Mouse (Mus musculus) E14TG2a.4 (cell line): ENCODE data around the gene Napsa.

ENCODE experiments used
- H3K27me3 ChIP-seq: 2 replicates; pipeline ENCODE4 v1.6.1; 2014; ENCODE audit warnings: low read length, control low read depth; ENCODE audit not compliant: insufficient read depth
- H3K36me3 ChIP-seq: 2 replicates; pipeline ENCODE4 v1.6.1; 2014; ENCODE audit warnings: low read length, control low read depth; ENCODE audit not compliant: insufficient read depth
- H3K4me1 ChIP-seq: replicated peaks from 2 replicates; pipeline ENCODE4 v1.6.1; 2014; ENCODE audit warnings: low read depth, low read length, control low read depth
- H3K4me3 ChIP-seq: replicated peaks from 2 replicates; pipeline ENCODE4 v1.5.1; 2014; ENCODE audit warnings: mild to moderate bottlenecking, low read length
- H3K9me3 ChIP-seq: 2 replicates; pipeline ENCODE4 v1.6.1; 2014; ENCODE audit warnings: low read length, control low read depth
- CTCF ChIP-seq: conservative IDR thresholded peaks from 2 replicates; pipeline ENCODE4 v1.5.1; 2014; ENCODE audit warnings: low read length
- NANOG ChIP-seq: IDR thresholded peaks from 2 replicates; pipeline ENCODE4 v1.6.1; 2014; ENCODE audit warnings: borderline replicate concordance, low read length, mixed read lengths
- POU5F1 ChIP-seq: IDR thresholded peaks from 2 replicates; pipeline ENCODE4 v1.6.1; 2014; ENCODE audit warnings: low read length, borderline replicate concordance

The Napsa gene

DNA sequence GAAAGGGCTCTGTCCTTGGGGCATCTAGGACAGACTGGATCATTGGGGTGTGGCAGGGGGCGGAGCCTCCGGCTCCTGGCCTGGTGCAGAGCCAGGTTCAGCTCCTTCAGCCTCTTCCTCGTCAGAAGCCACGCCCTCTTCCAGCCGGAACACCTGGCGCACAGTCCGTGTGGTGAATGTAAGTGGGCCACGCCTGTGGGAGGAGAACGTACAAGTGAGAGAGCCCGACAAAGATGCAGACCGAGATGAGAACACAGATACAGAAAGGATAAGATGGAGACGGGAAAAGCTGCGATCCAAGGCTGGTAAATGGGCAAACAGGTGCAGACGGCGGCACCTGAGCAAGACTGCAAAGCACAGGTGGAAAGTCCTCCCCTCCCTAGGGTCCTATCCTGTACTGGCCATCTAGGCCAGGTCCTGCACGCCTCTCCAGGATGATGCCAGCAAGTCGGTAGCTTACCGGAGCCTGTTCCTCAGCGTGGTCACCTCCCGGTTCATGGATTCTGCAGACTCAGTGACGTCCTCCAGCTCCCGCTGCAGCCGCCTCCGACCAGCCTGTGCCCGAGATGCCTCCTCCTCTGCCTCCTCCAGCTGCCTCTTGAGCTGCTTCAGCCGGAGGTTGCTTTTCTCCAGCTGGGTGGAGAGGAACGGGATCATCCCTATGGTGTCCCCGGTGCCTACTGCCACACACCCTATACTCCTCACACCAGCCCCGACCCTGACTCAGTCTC, 34.2 kb downstream of the Napsa start:
- peaks cover 89% of the 10 kb centered on the region for H3K4me1 ChIP-seq
- H3K9me3 ChIP-seq: no peaks in the 10 kb centered on the region
- peaks cover 30% of the 10 kb centered on the region for H3K36me3 ChIP-seq
- no peaks in the 10 kb centered on the region for H3K27me3 ChIP-seq
- TF ChIP-seq NANOG (no peak), CTCF (no peak), POU5F1 (no peak)
- H3K4me3 ChIP-seq: peak overlapping the region; percentile 81

DNA sequence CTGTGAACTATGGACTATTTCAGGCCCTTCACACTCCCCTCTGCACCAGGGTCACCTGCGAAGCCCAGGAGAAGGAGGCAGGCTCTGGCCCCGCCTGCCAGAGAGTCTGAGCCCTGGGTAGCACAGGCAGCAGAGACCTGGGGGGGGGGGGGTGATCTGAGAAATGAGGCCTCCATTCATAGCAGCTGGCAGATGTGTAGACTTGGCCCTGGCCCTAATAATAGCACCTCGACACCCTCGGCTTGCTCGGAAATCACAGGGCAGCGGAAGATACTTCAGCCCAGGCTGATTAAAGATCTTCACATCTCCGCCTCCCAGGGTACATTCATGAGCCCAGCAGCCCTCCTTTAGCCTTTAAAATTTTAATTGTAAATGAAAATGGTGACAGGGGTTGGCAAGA, 40.0 kb downstream of the Napsa start:
- Histone ChIP-seq H3K27me3 (peaks cover 4% of the 10 kb centered on the region), H3K9me3 (0 out of 2 replicates have a peak, but pooled peaks cover 3% of the 10 kb centered on the region), H3K4me1 (peaks cover 86% of the 10 kb centered on the region), H3K36me3 (peaks cover 33% of the 10 kb centered on the region), H3K4me3 (no peak overlapping the region)
- no peak for TF ChIP-seq POU5F1
- no peak for TF ChIP-seq CTCF
- TF ChIP-seq NANOG: no peak

DNA sequence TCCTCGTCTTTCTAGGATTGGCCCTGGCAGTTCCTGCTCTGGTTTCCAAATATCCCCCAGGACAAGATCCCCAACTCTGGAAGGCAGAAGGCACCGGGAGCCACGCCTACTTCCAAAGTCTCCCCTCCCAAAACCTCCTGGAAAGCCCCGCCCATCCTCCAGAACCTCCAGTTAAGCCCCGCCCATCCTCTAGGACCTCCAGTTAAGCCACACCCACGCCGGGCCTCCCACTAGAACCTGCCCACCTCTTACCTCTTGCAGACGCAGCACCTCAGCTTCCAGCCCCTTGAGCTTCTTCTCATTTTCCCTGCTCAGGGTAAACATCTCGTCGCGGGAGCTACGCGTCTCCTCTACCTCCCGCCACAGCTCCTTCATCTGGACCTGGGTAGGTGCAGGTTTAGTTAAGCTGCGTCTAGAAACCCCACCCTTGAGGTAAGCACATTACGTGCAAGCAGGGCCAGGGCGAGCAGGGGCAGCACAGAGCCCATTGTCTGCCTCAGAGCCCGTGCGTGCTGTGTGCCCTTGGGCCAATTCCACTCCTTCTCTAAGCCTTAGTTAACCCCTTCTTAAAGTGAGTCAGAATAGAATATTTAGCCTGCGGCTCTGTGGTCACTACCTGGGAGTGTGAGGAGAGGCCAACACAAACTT, 42.0 kb downstream of the Napsa start:
- no peak for TF ChIP-seq CTCF
- no peak for TF ChIP-seq POU5F1
- no peak for TF ChIP-seq NANOG
- Histone ChIP-seq H3K36me3 (peaks cover 14% of the 10 kb centered on the region), H3K4me1 (peaks cover 66% of the 10 kb centered on the region), H3K9me3 (0 out of 2 replicates have a peak, but pooled peaks cover 3% of the 10 kb centered on the region), H3K27me3 (peaks cover 4% of the 10 kb centered on the region), H3K4me3 (peak overlapping the region; percentile 70)

DNA sequence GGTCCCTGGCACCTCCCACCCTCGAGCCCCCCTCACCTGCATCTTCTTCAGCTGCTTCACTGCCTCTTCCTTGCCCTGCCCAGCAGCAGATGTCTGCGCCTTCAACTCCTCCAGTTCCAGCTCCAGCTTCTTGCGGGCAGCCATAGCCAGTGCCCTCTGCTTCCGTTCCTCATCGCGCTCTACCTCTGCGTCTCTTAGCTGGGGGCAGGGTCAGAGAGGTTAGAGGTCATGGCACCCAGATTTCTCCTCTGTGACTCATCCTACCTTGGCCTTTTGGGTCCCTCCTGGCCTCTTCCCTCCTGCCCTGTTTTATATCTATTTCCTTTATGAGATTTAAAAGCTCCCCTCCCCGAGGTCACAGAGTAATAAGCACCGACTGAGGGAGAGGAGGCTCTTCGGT, 43.1 kb downstream of the Napsa start:
- H3K4me1 ChIP-seq: peaks cover 55% of the 10 kb centered on the region
- H3K27me3 ChIP-seq: peaks cover 4% of the 10 kb centered on the region
- H3K9me3 ChIP-seq: 0 out of 2 replicates have a peak, but pooled peaks cover 3% of the 10 kb centered on the region
- no peak for TF ChIP-seq CTCF
- no peak for TF ChIP-seq NANOG
- no peak for TF ChIP-seq POU5F1
- H3K4me3 ChIP-seq: peak overlapping the region; percentile 71
- H3K36me3 ChIP-seq: peaks cover 11% of the 10 kb centered on the region

DNA sequence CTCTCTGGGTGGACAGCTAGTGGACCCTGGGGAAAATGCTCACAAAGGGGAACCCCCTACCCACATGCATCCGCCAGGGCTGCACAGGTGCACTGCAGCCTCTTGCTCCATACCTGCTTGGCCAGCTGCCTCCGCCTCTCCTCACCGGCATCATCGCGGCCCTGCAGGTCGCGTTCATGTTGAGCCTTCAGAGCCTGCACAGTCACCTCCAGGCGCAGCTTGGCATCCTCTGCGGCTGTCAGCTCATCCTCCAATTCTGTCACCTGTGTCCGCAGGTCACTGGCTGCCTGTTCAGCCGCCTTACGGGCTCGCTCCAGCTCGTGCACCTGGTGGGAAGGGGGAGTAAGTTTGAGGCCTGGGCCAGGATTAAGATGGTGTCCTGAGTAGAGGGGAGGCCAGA, 43.8 kb downstream of the Napsa start:
- peaks cover 4% of the 10 kb centered on the region for H3K27me3 ChIP-seq
- peak overlapping the region; percentile 71 for H3K4me3 ChIP-seq
- no peak for TF ChIP-seq NANOG
- no peak for TF ChIP-seq CTCF
- no peak for TF ChIP-seq POU5F1
- peaks cover 6% of the 10 kb centered on the region for H3K36me3 ChIP-seq
- H3K9me3 ChIP-seq: 0 out of 2 replicates have a peak, but pooled peaks cover 3% of the 10 kb centered on the region
- H3K4me1 ChIP-seq: peaks cover 49% of the 10 kb centered on the region

DNA sequence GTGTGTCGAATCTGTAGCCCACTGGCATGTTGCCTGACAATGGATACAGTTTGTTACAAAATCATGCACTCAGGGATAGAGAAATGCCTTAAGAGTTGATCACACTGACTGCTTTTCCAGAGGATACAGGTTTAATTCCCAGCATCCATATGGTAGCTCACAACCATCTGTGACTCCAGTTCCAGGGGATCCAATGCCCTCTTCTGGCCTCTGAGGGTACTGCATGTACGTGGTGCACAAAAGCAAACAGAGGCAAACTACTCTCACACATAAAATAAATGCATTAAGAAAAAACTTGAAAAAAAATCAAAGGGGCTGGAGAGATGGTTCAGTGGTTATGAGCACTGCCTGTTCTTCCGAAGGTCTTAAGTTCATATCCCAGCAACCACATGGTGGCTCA, 44.9 kb downstream of the Napsa start:
- Histone ChIP-seq H3K36me3 (peaks cover 7% of the 10 kb centered on the region), H3K4me1 (peaks cover 39% of the 10 kb centered on the region), H3K27me3 (peaks cover 4% of the 10 kb centered on the region), H3K4me3 (no peak overlapping the region), H3K9me3 (0 out of 2 replicates have a peak, but pooled peaks cover 3% of the 10 kb centered on the region)
- TF ChIP-seq POU5F1: no peak
- peak; percentile 71 for TF ChIP-seq CTCF
- no peak for TF ChIP-seq NANOG

DNA sequence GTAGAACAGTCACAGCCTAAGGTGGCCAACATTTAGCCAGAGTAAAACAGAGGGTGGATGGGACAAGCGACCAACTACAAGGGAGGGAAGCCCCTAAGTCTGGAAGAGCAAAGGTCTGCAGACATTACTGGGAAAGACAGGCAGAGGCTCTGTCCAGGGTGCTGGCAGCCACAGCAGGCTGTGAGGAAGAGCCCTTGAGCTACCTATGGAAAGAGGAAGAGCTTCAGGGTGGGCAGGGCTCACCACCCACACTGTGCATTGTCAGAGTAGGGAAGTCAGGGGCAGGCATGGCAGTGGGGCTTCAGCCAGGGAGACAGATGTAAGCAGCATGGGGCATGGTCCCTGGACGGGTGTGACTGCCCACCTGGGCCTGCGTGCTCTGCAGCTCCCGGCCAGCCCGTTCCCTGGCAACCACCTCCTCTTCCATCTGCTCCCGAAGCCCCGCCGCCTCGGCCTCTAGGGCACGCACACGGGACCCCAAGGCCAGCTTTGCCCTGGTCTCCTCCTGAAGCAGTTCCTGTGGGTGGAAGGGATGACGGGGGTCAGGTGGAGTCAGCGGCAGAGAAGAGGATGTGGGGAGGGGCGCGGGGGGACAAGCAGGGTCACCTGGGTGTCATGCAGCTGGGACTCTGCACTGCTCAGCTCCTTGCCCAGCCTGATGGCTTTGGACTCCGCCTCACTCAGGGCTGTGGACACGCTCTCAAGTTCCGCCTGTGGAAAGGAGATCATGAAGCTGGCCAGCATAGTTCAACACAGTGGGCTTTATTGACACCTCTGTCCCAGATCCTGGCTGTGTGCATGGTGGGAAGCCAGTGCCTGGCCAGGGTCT, 51.7 kb downstream of the Napsa start:
- Histone ChIP-seq H3K4me1 (peaks cover 35% of the 10 kb centered on the region), H3K27me3 (peaks cover 5% of the 10 kb centered on the region; the same call in 1 of the 2 replicates), H3K36me3 (peaks cover 11% of the 10 kb centered on the region), H3K4me3 (peak overlapping the region; percentile 59), H3K9me3 (no peaks in the 10 kb centered on the region)
- no peak for TF ChIP-seq CTCF
- TF ChIP-seq NANOG: no peak
- TF ChIP-seq POU5F1: no peak

DNA sequence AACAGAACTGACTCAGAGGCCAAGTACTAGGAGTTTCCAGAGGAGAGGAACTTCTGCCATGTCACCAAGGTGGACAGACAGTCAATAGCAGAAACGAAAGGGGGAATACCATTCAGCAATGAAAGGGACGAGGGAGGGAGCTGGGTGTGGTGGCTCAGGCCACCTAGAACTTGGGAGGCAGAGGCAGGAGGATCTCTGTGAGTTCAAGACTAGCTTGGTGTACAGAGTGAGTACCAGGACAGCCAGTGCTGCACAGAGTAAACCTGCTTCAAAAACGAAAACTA, 52.3 kb downstream of the Napsa start:
- peaks cover 11% of the 10 kb centered on the region for H3K36me3 ChIP-seq
- no peak for TF ChIP-seq NANOG
- no peak for TF ChIP-seq POU5F1
- no peak for TF ChIP-seq CTCF
- H3K4me1 ChIP-seq: peaks cover 40% of the 10 kb centered on the region
- peaks cover 5% of the 10 kb centered on the region; the same call in 1 of the 2 replicates for H3K27me3 ChIP-seq
- H3K9me3 ChIP-seq: no peaks in the 10 kb centered on the region
- peak overlapping the region; percentile 59; the same call in 1 of the 2 replicates for H3K4me3 ChIP-seq
